Mouse (Mus musculus) kidney, adult 2 months (tissue): ENCODE measurements around the gene Gsto2.

Source experiments
- CTCF ChIP-seq: fragments of 200-500 bp; conservative IDR thresholded peaks from 2 replicates; pipeline ENCODE4 v1.5.1; 2011; ENCODE audit warnings: low read depth, mild to moderate bottlenecking, control low read depth, low read length, moderate library complexity, mixed read lengths; ENCODE audit not compliant: insufficient read depth, insufficient read length
- POLR2A ChIP-seq: fragments of 200-500 bp; IDR thresholded peaks from one replicate; pipeline ENCODE4 v1.6.1; 2011; ENCODE audit warnings: low read depth, low read length, control low read depth

- TF ChIP-seq POLR2A (no peak), CTCF (no peak)
These were observed 45.4 kb downstream of the Gsto2 start for GRCm38 (mm10) chr19:47910751-47911150.
